8 mouse cellular contexts compared by ENCODE assay signal in genomic region chr10:117845597-117846259, GRCm38 (mm10). TPM values are rescaled to one million over a fixed set of nuclear protein-coding genes. Genes with fewer than 3 reads are reported as not detected.
DNase-seq lines count a peak whose midpoint lies in the region; ATAC-seq and TF ChIP-seq lines count a peak whose summit lies in the region.

Gene Rap1b (minus strand): TSS chr10:117846035.

- peak within 1 kb of the TSS; percentile 74 to 98 (median 81) for H3K4me3 ChIP-seq in CH12.LX (replicated peaks in 1 of 3; ENCODE audit: low read depth in 2 of 3, low read length in 2 of 3, poor library complexity in 1 of 3)
- peak within 1 kb of the TSS; percentile 88 for H3K4me3 ChIP-seq in forebrain, embryonic 12.5 days (replicated peaks)
- H3K4me3 ChIP-seq in heart, postnatal 0 days (ENCODE audit: low read depth, low read length), result peak within 1 kb of the TSS; percentile 98
- peak within 1 kb of the TSS; percentile 95 for H3K4me3 ChIP-seq in liver, embryonic 16.5 days (ENCODE audit: low read depth, low read length)
- peak within 1 kb of the TSS; percentile 90 for H3K4me3 ChIP-seq in neural tube, embryonic 13.5 days
- peak within 1 kb of the TSS; percentile 96 for H3K4me3 ChIP-seq in testis, adult 2 months (ENCODE audit: control insufficient read depth, low read depth, low read length)

- TF ChIP-seq EP300 in CH12.LX (IDR thresholded peaks at IDR 0.05; ENCODE audit: low read length), result no peak
- TF ChIP-seq EP300 in heart, postnatal 0 days (IDR thresholded peaks at IDR 0.05; ENCODE audit: low read depth), result no peak

- H3K4me2 ChIP-seq in CH12.LX (ENCODE audit: insufficient read depth, low read depth, poor library complexity, severe bottlenecking), result peak within 1 kb of the TSS; percentile 91
- H3K4me2 ChIP-seq in forebrain, embryonic 12.5 days, result peak within 1 kb of the TSS; percentile 60
- peak within 1 kb of the TSS; percentile 63 for H3K4me2 ChIP-seq in heart, postnatal 0 days (ENCODE audit: low read depth, low read length)
- H3K4me2 ChIP-seq in liver, embryonic 16.5 days (ENCODE audit: low read depth, low read length), result peak within 1 kb of the TSS; percentile 99
- H3K4me2 ChIP-seq in neural tube, embryonic 13.5 days, result peak within 1 kb of the TSS; percentile 65

- under 1% methylated on average over 80 of the region's 112 CpGs for WGBS in forebrain, embryonic 12.5 days
- 0% methylated on average over 79 of the region's 112 CpGs for WGBS in heart, postnatal 0 days
- under 1% methylated on average over 88 of the region's 112 CpGs for whole genome bisulfite sequencing in liver, embryonic 16.5 days (ENCODE audit: insufficient replicate concordance)
- under 1% methylated on average over 81 of the region's 112 CpGs for WGBS in neural tube, embryonic 13.5 days

- in situ Hi-C loops in CH12.LX (cut with MboI; ENCODE audit: low pct_ligation_motif_present, low pct_unique_long_range_greater_than_20kb, low sequenced_read_pairs), result loop anchor here (25.0 kb wide), 1 partner anchor 267 kb away; no protein-coding TSS in a partner anchor

- TF ChIP-seq POLR2A in CH12.LX (IDR thresholded peaks at IDR 0.05; ENCODE audit: low read depth, low read length), result peak; percentile 72
- TF ChIP-seq POLR2A in testis, adult 2 months (IDR thresholded peaks at IDR 0.05; ENCODE audit: control insufficient read depth, low read depth, low read length), result peak; percentile 68

- H3K36me3 ChIP-seq in CH12.LX (replicated peaks in 1 of 2; ENCODE audit: control insufficient read depth in 1 of 2, insufficient read depth in 1 of 2, low read length in 1 of 2), result no peaks in the 10 kb centered on the region
- H3K36me3 ChIP-seq in forebrain, embryonic 12.5 days (replicated peaks), result no peaks in the 10 kb centered on the region
- no peaks in the 10 kb centered on the region for H3K36me3 ChIP-seq in heart, postnatal 0 days (replicated peaks; ENCODE audit: control insufficient read depth, insufficient read depth, low read length)
- no peaks in the 10 kb centered on the region for H3K36me3 ChIP-seq in liver, embryonic 16.5 days (ENCODE audit: control insufficient read depth, insufficient read depth)
- no peaks in the 10 kb centered on the region for H3K36me3 ChIP-seq in neural tube, embryonic 13.5 days
- H3K36me3 ChIP-seq in testis, adult 2 months (ENCODE audit: control insufficient read depth, insufficient read depth, low read length), result no peaks in the 10 kb centered on the region

- peak within 1 kb of the TSS; percentile 94 for H3K9ac ChIP-seq in CH12.LX (ENCODE audit: insufficient read depth, low read depth)
- peak within 1 kb of the TSS; percentile 93 for H3K9ac ChIP-seq in forebrain, embryonic 12.5 days
- peak within 1 kb of the TSS; percentile 100 for H3K9ac ChIP-seq in heart, postnatal 0 days (replicated peaks; ENCODE audit: low read depth, low read length)
- H3K9ac ChIP-seq in liver, embryonic 16.5 days (ENCODE audit: low read depth, low read length), result peak within 1 kb of the TSS; percentile 97
- H3K9ac ChIP-seq in neural tube, embryonic 13.5 days, result peak within 1 kb of the TSS; percentile 98

- peak; percentile 95 for ATAC-seq in forebrain, embryonic 12.5 days (ENCODE audit: low FRiP score)
- peak; percentile 97 for ATAC-seq in heart, postnatal 0 days (ENCODE audit: insufficient read depth, low read depth)
- ATAC-seq in liver, embryonic 16.5 days (ENCODE audit: low read depth), result peak; percentile 92
- ATAC-seq in neural tube, embryonic 13.5 days (ENCODE audit: low read depth), result peak; percentile 98

- DNase-seq in CH12.LX (ENCODE audit: extremely low read depth), result peak; percentile 84
- peak; percentile 79 for DNase-seq in c-Kit-positive CD71-positive TER-119-negative erythroid progenitor cells, embryonic 14.5 days (ENCODE audit: low read depth)
- peak; percentile 95 for DNase-seq in heart, postnatal 0 days (ENCODE audit: low spot score)
- DNase-seq in kidney, postnatal 4 days, result peak; percentile 98 to 99

- H3K27ac ChIP-seq in CH12.LX (ENCODE audit: insufficient read depth, low read depth), result peak within 1 kb of the TSS; percentile 80
- peak within 1 kb of the TSS; percentile 97 for H3K27ac ChIP-seq in forebrain, embryonic 12.5 days
- peak within 1 kb of the TSS; percentile 99 for H3K27ac ChIP-seq in heart, postnatal 0 days (ENCODE audit: low read depth)
- peak within 1 kb of the TSS; percentile 92 for H3K27ac ChIP-seq in liver, embryonic 16.5 days (ENCODE audit: low read length)
- peak within 1 kb of the TSS; percentile 99 for H3K27ac ChIP-seq in neural tube, embryonic 13.5 days (replicated peaks)
- H3K27ac ChIP-seq in testis, adult 2 months (ENCODE audit: control insufficient read depth, insufficient read depth, low read depth, low read length), result peak within 1 kb of the TSS; percentile 87

- no peaks in the 10 kb centered on the region for H3K9me3 ChIP-seq in CH12.LX (replicated peaks; ENCODE audit: low read length)
- H3K9me3 ChIP-seq in forebrain, embryonic 12.5 days, result no peaks in the 10 kb centered on the region
- H3K9me3 ChIP-seq in heart, postnatal 0 days (replicated peaks; ENCODE audit: control insufficient read depth, low read length), result no peaks in the 10 kb centered on the region
- no peaks in the 10 kb centered on the region for H3K9me3 ChIP-seq in liver, embryonic 16.5 days (replicated peaks; ENCODE audit: control insufficient read depth, low read length)
- H3K9me3 ChIP-seq in neural tube, embryonic 13.5 days, result no peaks in the 10 kb centered on the region

- peaks cover 42% of the 10 kb centered on the region for H3K79me2 ChIP-seq in CH12.LX (replicated peaks; ENCODE audit: control insufficient read depth, extremely low read depth, insufficient read depth, poor library complexity, severe bottlenecking)

- no peak for TF ChIP-seq CTCF in CH12.LX (conservative IDR thresholded peaks at IDR 0.05 in 1 of 2, IDR thresholded peaks at IDR 0.05 in 1 of 2; ENCODE audit: low read depth in 2 of 2, low read length in 2 of 2)
- TF ChIP-seq CTCF in heart, postnatal 0 days (IDR thresholded peaks at IDR 0.05; ENCODE audit: low read depth), result no peak
- no peak for TF ChIP-seq CTCF in testis, adult 2 months (IDR thresholded peaks at IDR 0.05; ENCODE audit: control insufficient read depth, insufficient read depth, insufficient replicate concordance, low read depth, low read length)

- no peak for TF ChIP-seq RAD21 in CH12.LX (IDR thresholded peaks at IDR 0.05; ENCODE audit: low read depth, low read length)

- H3K4me1 ChIP-seq in CH12.LX (ENCODE audit: control insufficient read depth in 1 of 2, insufficient read depth in 2 of 2), result peaks cover 3 to 32% of the 10 kb centered on the region in 2 experiments; a peak in 3 of 4 replicates
- H3K4me1 ChIP-seq in forebrain, embryonic 12.5 days, result peaks cover 25% of the 10 kb centered on the region
- H3K4me1 ChIP-seq in heart, postnatal 0 days (ENCODE audit: control insufficient read depth, insufficient read depth), result peaks cover 35% of the 10 kb centered on the region
- peaks cover 19% of the 10 kb centered on the region for H3K4me1 ChIP-seq in liver, embryonic 16.5 days (ENCODE audit: control insufficient read depth, low read depth, low read length)
- peaks cover 34% of the 10 kb centered on the region for H3K4me1 ChIP-seq in neural tube, embryonic 13.5 days (replicated peaks)
- peaks cover 10% of the 10 kb centered on the region for H3K4me1 ChIP-seq in testis, adult 2 months (ENCODE audit: control insufficient read depth, insufficient read depth, low read length)

- dilution Hi-C loops in CH12.LX (cut with MboI; ENCODE audit: extremely low pct_ligation_motif_present, extremely low pct_unique_long_range_greater_than_20kb, low sequenced_read_pairs), result no loop called here

- H3K27me3 ChIP-seq in CH12.LX (replicated peaks), result peaks cover 3% of the 10 kb centered on the region
- peaks cover 4% of the 10 kb centered on the region; the same call in 1 of the 2 replicates for H3K27me3 ChIP-seq in forebrain, embryonic 12.5 days
- no peaks in the 10 kb centered on the region for H3K27me3 ChIP-seq in heart, postnatal 0 days (ENCODE audit: control insufficient read depth, insufficient read depth, low read length)
- 0 out of 2 replicates have a peak, but pooled peaks cover 2% of the 10 kb centered on the region for H3K27me3 ChIP-seq in liver, embryonic 16.5 days (ENCODE audit: control insufficient read depth, insufficient read depth, low read depth, low read length)
- no peaks in the 10 kb centered on the region for H3K27me3 ChIP-seq in neural tube, embryonic 13.5 days
- H3K27me3 ChIP-seq in testis, adult 2 months (ENCODE audit: control insufficient read depth, insufficient read depth, low read length), result no peaks in the 10 kb centered on the region

TF ChIP-seq in CH12.LX, 34 proteins besides CTCF, POLR2A, EP300 and RAD21 (continues in another document):
- TF ChIP-seq MEF2A (IDR thresholded peaks at IDR 0.05; ENCODE audit: borderline replicate concordance, low read depth, low read length) (0 out of 2 replicates have a peak, but pooled peaks have one; percentile 43), MAFK (IDR thresholded peaks at IDR 0.05; ENCODE audit: insufficient replicate concordance, low read length) (no peak), TCF12 (IDR thresholded peaks at IDR 0.05; ENCODE audit: low read depth, low read length) (peak; percentile 72), ZKSCAN1 (IDR thresholded peaks at IDR 0.05; ENCODE audit: borderline replicate concordance, low read depth, low read length) (no peak), IRF4 (IDR thresholded peaks at IDR 0.05; ENCODE audit: low read depth, low read length) (no peak; the same call in 1 of the 2 replicates), E2F4 (IDR thresholded peaks at IDR 0.05; ENCODE audit: insufficient replicate concordance, low read depth, low read length) (no peak), TBP (conservative IDR thresholded peaks at IDR 0.05; ENCODE audit: low read depth, low read length) (no peak), ELF1 (IDR thresholded peaks at IDR 0.05; ENCODE audit: low read depth, low read length) (peak; percentile 77), HCFC1 (IDR thresholded peaks at IDR 0.05; ENCODE audit: low read depth, low read length) (no peak), SIN3A (IDR thresholded peaks at IDR 0.05; ENCODE audit: low read length) (no peak; the same call in 1 of the 2 replicates), ZC3H11A (IDR thresholded peaks at IDR 0.05; ENCODE audit: low read depth, low read length) (no peak), USF2 (conservative IDR thresholded peaks at IDR 0.05; ENCODE audit: low read depth, low read length) (no peak), USF1 (IDR thresholded peaks at IDR 0.05; ENCODE audit: low read depth, low read length) (no peak)

RNA-seq across cellular contexts. Expression of gene Rap1b, which starts in this region (rescaled TPM):
- total RNA-seq in CH12.LX (2012; rRNA removed), result 37.0 and 49.8 TPM in 2 replicates
- total RNA-seq in CH12.LX (2014; rRNA removed), result 205 and 225 TPM in 2 replicates
- polyA plus RNA-seq in CH12.LX (2012; ENCODE audit: insufficient read length, low read depth), result 186 and 214 TPM in 2 replicates
- polyA plus RNA-seq in forebrain, embryonic 12.5 days (2016; fragmentation: Nextera tagmentation; extraction: Ambion mirVana), result 125 and 130 TPM in 2 replicates
- total RNA-seq in heart, postnatal 0 days (2014; rRNA removed; ENCODE audit: low replicate concordance), result 46.1 and 52.8 TPM in 2 replicates
- polyA plus RNA-seq in heart, postnatal 0 days (2015; fragmentation: Nextera tagmentation; extraction: Ambion mirVana), result 99.0 and 105 TPM in 2 replicates
- 87.0 and 91.8 TPM in 2 replicates for polyA plus RNA-seq in liver, embryonic 16.5 days (2015; fragmentation: Nextera tagmentation; extraction: Ambion mirVana)
- 165 and 177 TPM in 2 replicates for polyA plus RNA-seq in neural tube, embryonic 13.5 days (2015; fragmentation: Nextera tagmentation; extraction: Ambion mirVana)
- polyA plus RNA-seq in testis, adult 2 months (2012; rRNA removed), result 9.6 and 13.8 TPM in 2 replicates

Comparison
In these comparisons a context has a peak if more than half of its experiments do, and no peak if none do; other contexts are left out.
1. Peak in every context shown above with its lines: DNase-seq, ATAC-seq, H3K4me3 ChIP-seq and H3K27ac ChIP-seq.